Mouse (Mus musculus) hindbrain, embryonic 15.5 days (tissue): Measurements from ENCODE around the gene Rgs4. TPM values are rescaled to one million over a fixed set of nuclear protein-coding genes. Genes with fewer than 3 reads are reported as not detected.

Source experiments
- ATAC-seq: fragments of 200-750 bp; cut with Nextera tagmentation; 2 replicates; pipeline ENCODE4 v1.8.0; 2017; ENCODE audit warnings: low read depth, moderate number of reproducible peaks, moderate TSS enrichment; ENCODE audit not compliant: low FRiP score
- H3K27ac ChIP-seq: fragments of 300-500 bp; sonication (generic); replicated peaks from 2 replicates; pipeline ENCODE4 v1.5.1; 2015; ENCODE audit warnings: mild to moderate bottlenecking, inconsistent platforms
- H3K27me3 ChIP-seq: fragments of 300-500 bp; sonication (generic); 2 replicates; pipeline ENCODE4 v1.6.1; 2015; ENCODE audit warnings: control low read depth, inconsistent platforms
- H3K36me3 ChIP-seq: fragments of 300-500 bp; sonication (generic); 2 replicates; pipeline ENCODE4 v1.6.1; 2015; ENCODE audit warnings: control low read depth, inconsistent platforms
- H3K4me1 ChIP-seq: fragments of 300-500 bp; sonication (generic); replicated peaks from 2 replicates; pipeline ENCODE4 v1.6.1; 2015; ENCODE audit warnings: control low read depth, inconsistent platforms
- H3K4me2 ChIP-seq: fragments of 300-500 bp; sonication (generic); 2 replicates; pipeline ENCODE4 v1.6.1; 2015; ENCODE audit warnings: moderate library complexity, mild to moderate bottlenecking, inconsistent platforms
- H3K4me3 ChIP-seq: fragments of 300-500 bp; sonication (generic); 2 replicates; pipeline ENCODE4 v1.5.1; 2015; ENCODE audit warnings: mild to moderate bottlenecking, inconsistent platforms
- H3K9ac ChIP-seq: fragments of 300-500 bp; sonication (generic); 2 replicates; pipeline ENCODE4 v1.6.1; 2015; ENCODE audit warnings: inconsistent platforms
- H3K9me3 ChIP-seq: fragments of 300-500 bp; sonication (generic); 2 replicates; pipeline ENCODE4 v1.6.1; 2016; ENCODE audit warnings: control low read depth, inconsistent platforms
- WGBS: fragments of 180-500 bp; shearing (Covaris S2); methylation state at CpG from one replicate; pipeline ENCODE4 v1.1.7; 2015; 5-methylcytosine and 5-hydroxymethylcytosine counted together
- polyA plus RNA-seq: library from polyadenylated mRNA; unstranded; fragments of >200 nt; fragmentation: Nextera tagmentation; extraction: Ambion mirVana; gene quantifications from 2 replicates; pipeline ENCODE4 v1.2.1, GENCODE M21; 2015

The Rgs4 gene
- polyA plus RNA-seq = 81.6 and 90.8 TPM in 2 replicates

GRCm38 (mm10) chr1:169747473-169747872 lies at the start of gene Rgs4:
Gene Rgs4, minus strand, starts transcription at chr1:169747642.
- Histone ChIP-seq H3K27ac (peak within 1 kb of the TSS; percentile 81), H3K4me3 (peak within 1 kb of the TSS; percentile 34), H3K9me3 (no peaks in the 10 kb centered on the region), H3K36me3 (peaks cover 3% of the 10 kb centered on the region; the same call in 1 of the 2 replicates), H3K27me3 (no peaks in the 10 kb centered on the region), H3K4me1 (peaks cover 18% of the 10 kb centered on the region), H3K4me2 (peak within 1 kb of the TSS; percentile 65), H3K9ac (peak within 1 kb of the TSS; percentile 42)
- WGBS = under 1% methylated on average over 16 of the region's 16 CpGs
- peak; percentile 95 for ATAC-seq

GRCm38 (mm10) chr1:169792437-169792836 lies 45.0 kb upstream of the Rgs4 start:
- no peak for ATAC-seq
- Histone ChIP-seq H3K4me3 (no peak overlapping the region), H3K27ac (no peak overlapping the region), H3K9me3 (no peaks in the 10 kb centered on the region), H3K4me2 (no peak overlapping the region), H3K4me1 (no peaks in the 10 kb centered on the region), H3K9ac (no peak overlapping the region), H3K27me3 (no peaks in the 10 kb centered on the region), H3K36me3 (no peaks in the 10 kb centered on the region)
- WGBS = 96% methylated on average over 5 of the region's 5 CpGs

GRCm38 (mm10) chr1:169785981-169786380 lies 38.5 kb upstream of the Rgs4 start:
- H3K36me3 ChIP-seq = no peaks in the 10 kb centered on the region
- H3K4me3 ChIP-seq = no peak overlapping the region
- no peak for ATAC-seq
- H3K27ac ChIP-seq = no peak overlapping the region
- no peak overlapping the region for H3K9ac ChIP-seq
- H3K27me3 ChIP-seq = no peaks in the 10 kb centered on the region
- 89% methylated on average over 3 of the region's 3 CpGs for WGBS
- H3K4me1 ChIP-seq = no peaks in the 10 kb centered on the region
- no peak overlapping the region for H3K4me2 ChIP-seq
- H3K9me3 ChIP-seq = no peaks in the 10 kb centered on the region

DNA sequence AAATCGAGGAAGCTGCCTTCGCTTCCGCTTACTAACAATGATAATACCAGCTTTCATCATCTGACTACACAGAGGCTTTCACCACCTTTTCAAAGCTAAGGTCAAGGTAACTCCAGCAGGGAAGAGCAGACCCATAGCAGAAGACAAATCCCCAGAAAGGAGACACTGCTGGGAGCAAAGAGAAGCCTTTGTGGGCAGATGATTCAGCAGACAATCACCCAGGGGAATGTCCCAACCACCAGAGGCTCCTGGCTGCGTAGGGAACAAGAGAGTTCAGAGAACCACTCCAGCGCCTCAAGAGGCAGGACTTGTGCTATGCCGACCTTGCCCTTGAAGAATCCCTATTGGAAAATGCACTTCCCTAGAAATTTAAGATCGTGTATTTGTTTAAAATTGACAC lies 29.1 kb upstream of the Rgs4 start:
- Histone ChIP-seq H3K4me2 (no peak overlapping the region), H3K27me3 (no peaks in the 10 kb centered on the region), H3K4me1 (no peaks in the 10 kb centered on the region), H3K9me3 (no peaks in the 10 kb centered on the region), H3K36me3 (no peaks in the 10 kb centered on the region), H3K4me3 (no peak overlapping the region), H3K9ac (no peak overlapping the region), H3K27ac (no peak overlapping the region)
- WGBS = 74% methylated on average over 7 of the region's 7 CpGs
- ATAC-seq = no peak

GRCm38 (mm10) chr1:169764619-169764955 lies 17.1 kb upstream of the Rgs4 start:
- Histone ChIP-seq H3K4me2 (no peak overlapping the region), H3K27me3 (no peaks in the 10 kb centered on the region), H3K4me1 (peaks cover 10% of the 10 kb centered on the region), H3K4me3 (no peak overlapping the region), H3K9me3 (no peaks in the 10 kb centered on the region), H3K36me3 (no peaks in the 10 kb centered on the region), H3K9ac (no peak overlapping the region), H3K27ac (peak overlapping the region; percentile 70)
- ATAC-seq = peak; percentile 24; the same call in 1 of the 2 replicates
- WGBS = 40% methylated on average over 2 of the region's 2 CpGs

DNA sequence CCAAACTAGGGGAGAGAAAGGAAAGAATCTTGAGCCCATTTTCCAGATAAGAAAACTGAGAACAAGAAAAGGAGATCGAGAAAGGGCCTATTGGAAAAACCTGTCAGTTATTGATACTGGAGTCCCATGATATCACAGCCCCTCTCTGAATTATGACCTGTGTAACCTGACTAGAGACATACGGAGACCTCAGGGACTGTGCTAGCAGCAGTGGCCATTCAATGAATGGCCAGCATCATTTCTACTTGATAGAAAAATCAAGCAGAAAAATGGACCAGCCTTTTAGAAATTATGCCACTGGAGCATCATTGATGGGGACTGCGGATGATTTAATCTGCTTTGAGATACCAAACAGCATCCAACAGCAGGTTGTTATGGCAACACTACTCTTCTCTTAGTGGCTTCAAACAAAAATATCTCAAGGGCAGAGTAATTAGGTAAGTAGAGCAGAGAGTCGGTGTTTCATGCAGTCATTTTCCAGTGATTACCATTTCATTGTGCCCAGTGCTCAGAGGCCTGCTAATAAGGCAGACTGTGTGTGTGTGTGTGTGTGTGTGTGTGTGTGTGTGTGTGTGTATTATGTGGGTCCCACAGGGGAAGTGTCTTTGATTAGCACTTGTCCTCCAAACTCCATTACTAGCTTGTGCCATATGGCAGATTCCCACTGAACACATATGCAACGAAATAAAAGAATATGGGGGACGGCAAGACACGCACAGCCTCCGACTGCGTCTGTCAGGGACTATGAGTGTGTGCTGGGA lies 16.6 kb upstream of the Rgs4 start:
- ATAC-seq = peak; percentile 93
- Histone ChIP-seq H3K27me3 (no peaks in the 10 kb centered on the region), H3K36me3 (no peaks in the 10 kb centered on the region), H3K4me2 (no peak overlapping the region), H3K9me3 (no peaks in the 10 kb centered on the region), H3K9ac (no peak overlapping the region), H3K27ac (peak overlapping the region; percentile 70), H3K4me1 (peaks cover 10% of the 10 kb centered on the region), H3K4me3 (no peak overlapping the region)
- WGBS = 50% methylated on average over 9 of the region's 9 CpGs

DNA sequence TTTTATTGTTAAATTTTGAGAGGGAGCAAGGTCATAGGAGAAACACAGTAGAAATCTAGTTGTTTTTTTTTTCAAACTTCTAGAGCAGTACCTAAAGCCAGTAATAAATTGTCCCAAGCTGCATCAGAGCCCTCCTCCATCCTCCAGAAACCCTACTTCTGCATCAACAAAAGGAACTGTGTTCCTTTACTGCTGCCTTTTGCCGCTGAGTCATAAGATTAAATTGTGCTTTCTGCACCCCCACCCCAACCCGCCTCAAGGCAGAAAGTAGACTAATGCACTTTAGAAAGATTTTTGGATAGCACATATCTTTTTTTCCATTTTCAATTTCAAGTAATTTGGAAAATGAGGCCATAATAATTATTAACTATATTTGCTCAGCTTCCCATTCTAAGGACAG lies 15.1 kb upstream of the Rgs4 start:
- Histone ChIP-seq H3K4me1 (peaks cover 10% of the 10 kb centered on the region), H3K27ac (no peak overlapping the region), H3K4me3 (no peak overlapping the region), H3K9ac (no peak overlapping the region), H3K27me3 (no peaks in the 10 kb centered on the region), H3K4me2 (no peak overlapping the region), H3K36me3 (no peaks in the 10 kb centered on the region), H3K9me3 (no peaks in the 10 kb centered on the region)
- no peak for ATAC-seq
- 85% methylated on average over 2 of the region's 2 CpGs for WGBS

DNA sequence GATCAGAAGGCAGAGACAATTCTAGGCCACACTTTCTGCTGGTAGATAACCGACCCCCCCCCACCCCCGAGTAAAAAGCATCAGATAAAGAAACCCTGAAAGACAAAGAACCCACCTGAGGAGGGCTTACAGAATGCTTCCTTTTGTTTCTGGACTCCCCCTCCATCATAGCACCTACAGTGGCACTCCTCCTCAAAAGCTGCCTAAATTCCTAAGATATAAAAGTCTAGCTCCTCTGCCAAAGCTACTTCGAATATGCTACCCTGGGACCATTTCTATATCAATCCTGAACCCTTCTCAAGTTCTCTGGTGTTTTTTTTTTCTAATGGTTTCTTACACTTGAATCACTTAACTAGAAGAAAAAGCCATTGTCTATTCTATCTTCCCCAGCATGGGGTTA lies 9.1 kb upstream of the Rgs4 start:
- Histone ChIP-seq H3K4me2 (no peak overlapping the region), H3K4me3 (no peak overlapping the region), H3K36me3 (no peaks in the 10 kb centered on the region), H3K4me1 (no peaks in the 10 kb centered on the region), H3K27ac (no peak overlapping the region), H3K27me3 (no peaks in the 10 kb centered on the region), H3K9me3 (no peaks in the 10 kb centered on the region), H3K9ac (no peak overlapping the region)
- ATAC-seq = no peak
- WGBS = 59% methylated on average over 1 of the region's 3 CpGs

DNA sequence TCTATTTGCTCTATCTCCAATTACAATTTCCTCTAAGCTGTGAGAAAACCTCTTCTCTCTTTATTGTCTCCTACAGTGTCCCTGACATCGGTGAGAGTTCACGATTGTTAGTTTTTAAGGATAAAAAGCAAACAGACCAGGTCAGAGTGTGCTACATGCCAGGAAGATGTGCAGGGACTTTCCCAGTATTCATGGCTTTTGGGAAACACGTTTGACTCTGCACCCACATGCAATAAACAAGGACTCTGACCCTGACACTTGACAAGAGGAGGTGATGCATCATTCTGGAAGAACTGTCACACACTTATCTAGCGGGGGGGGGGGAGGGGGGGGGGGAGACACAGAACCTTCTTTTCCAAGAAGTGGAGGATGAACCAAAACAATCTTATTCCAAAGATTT lies 5.0 kb upstream of the Rgs4 start:
- no peaks in the 10 kb centered on the region for H3K36me3 ChIP-seq
- no peaks in the 10 kb centered on the region for H3K27me3 ChIP-seq
- H3K9me3 ChIP-seq = no peaks in the 10 kb centered on the region
- no peak overlapping the region for H3K4me2 ChIP-seq
- no peak for ATAC-seq
- no peak overlapping the region for H3K27ac ChIP-seq
- H3K4me3 ChIP-seq = no peak overlapping the region
- no peak overlapping the region for H3K9ac ChIP-seq
- H3K4me1 ChIP-seq = peaks cover 10% of the 10 kb centered on the region
- WGBS = 55% methylated on average over 3 of the region's 4 CpGs

- ATAC-seq = 0 out of 2 replicates have a peak, but pooled peaks have one; percentile 35
- Histone ChIP-seq H3K4me3 (peak overlapping the region; percentile 34), H3K4me1 (peaks cover 18% of the 10 kb centered on the region), H3K36me3 (peaks cover 3% of the 10 kb centered on the region; the same call in 1 of the 2 replicates), H3K9me3 (no peaks in the 10 kb centered on the region), H3K27me3 (no peaks in the 10 kb centered on the region), H3K27ac (peak overlapping the region; percentile 81), H3K4me2 (peak overlapping the region; percentile 65), H3K9ac (no peak overlapping the region)
- WGBS = 30% methylated on average over 5 of the region's 5 CpGs
These were observed 997 bp upstream of the Rgs4 start for GRCm38 (mm10) chr1:169748439-169748838.

GRCm38 (mm10) chr1:169747902-169748301 lies 460 bp upstream of the Rgs4 start:
- Histone ChIP-seq H3K27ac (peak overlapping the region; percentile 81), H3K9ac (peak overlapping the region; percentile 42), H3K9me3 (no peaks in the 10 kb centered on the region), H3K4me1 (peaks cover 18% of the 10 kb centered on the region), H3K4me3 (peak overlapping the region; percentile 34), H3K4me2 (peak overlapping the region; percentile 65), H3K27me3 (no peaks in the 10 kb centered on the region), H3K36me3 (peaks cover 3% of the 10 kb centered on the region; the same call in 1 of the 2 replicates)
- WGBS = 26% methylated on average over 6 of the region's 6 CpGs
- peak; percentile 39 for ATAC-seq

DNA sequence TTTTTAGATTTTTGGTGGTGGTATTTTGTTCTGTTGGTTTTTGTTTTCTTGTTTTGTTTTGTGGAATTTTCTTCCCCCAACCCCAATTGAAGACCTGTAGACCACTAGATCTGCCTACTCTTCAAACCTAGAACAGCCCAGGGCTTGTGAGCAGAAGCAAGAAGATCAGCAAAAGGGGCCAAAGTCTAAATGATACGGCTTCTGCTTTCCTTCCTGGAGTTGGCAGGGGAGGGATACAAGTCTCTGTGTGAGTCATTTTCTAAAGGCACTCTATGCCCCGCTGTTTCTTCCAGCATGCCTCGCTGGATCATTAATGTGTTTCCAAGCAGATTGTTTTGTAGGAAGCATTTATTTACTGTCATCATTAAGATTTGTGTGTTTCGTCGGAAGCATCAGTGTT lies 6.3 kb downstream of the Rgs4 start:
- no peaks in the 10 kb centered on the region for H3K9me3 ChIP-seq
- peaks cover 3% of the 10 kb centered on the region; the same call in 1 of the 2 replicates for H3K36me3 ChIP-seq
- no peak overlapping the region for H3K4me3 ChIP-seq
- no peaks in the 10 kb centered on the region; the same call in none of the 2 replicates for H3K4me1 ChIP-seq
- no peak overlapping the region for H3K27ac ChIP-seq
- H3K27me3 ChIP-seq = no peaks in the 10 kb centered on the region
- no peak overlapping the region for H3K9ac ChIP-seq
- H3K4me2 ChIP-seq = no peak overlapping the region
- no peak for ATAC-seq
- WGBS = 77% methylated on average over 5 of the region's 5 CpGs
